Mouse (Mus musculus) liver, embryonic 11.5 days (tissue): ENCODE measurements at regions not wholly inside any gene's neighbourhood (a gene's known extent, or its start where the extent isn't known, plus 50 kb on each side); places are given as distances from the start of the nearest gene placed in this dataset.

Experiments used
- ATAC-seq: fragments of 200-750 bp; cut with Nextera tagmentation; replicated peaks from 2 replicates; pipeline ENCODE4 v1.8.0; 2017; ENCODE audit warnings: moderate number of reproducible peaks, mild to moderate bottlenecking, moderate TSS enrichment, moderate library complexity; ENCODE audit not compliant: low FRiP score
- DNase-seq: peaks from one replicate; pipeline ENCODE4 v3.0.0-alpha.2; 2017; ENCODE audit warnings: low spot score
- H3K27ac ChIP-seq: fragments of 300-500 bp; sonication (generic); 2 replicates; pipeline ENCODE4 v1.5.1; 2014; ENCODE audit warnings: mild to moderate bottlenecking, low read depth, low read length, control low read depth
- H3K27me3 ChIP-seq: fragments of 300-500 bp; sonication (generic); replicated peaks from 2 replicates; pipeline ENCODE4 v1.6.1; 2014; ENCODE audit warnings: low read length, mixed read lengths; ENCODE audit not compliant: control insufficient read depth, insufficient read depth
- H3K36me3 ChIP-seq: fragments of 300-500 bp; sonication (generic); 2 replicates; pipeline ENCODE4 v1.6.1; 2014; ENCODE audit warnings: mild to moderate bottlenecking, low read length, moderate library complexity, mixed read lengths; ENCODE audit not compliant: control insufficient read depth, insufficient read depth
- H3K4me1 ChIP-seq: fragments of 300-500 bp; sonication (generic); replicated peaks from 2 replicates; pipeline ENCODE4 v1.6.1; 2014; ENCODE audit warnings: low read length, mixed read lengths; ENCODE audit not compliant: control insufficient read depth, insufficient read depth
- H3K4me2 ChIP-seq: fragments of 300-500 bp; sonication (generic); 2 replicates; pipeline ENCODE4 v1.6.1; 2014; ENCODE audit warnings: mild to moderate bottlenecking, control low read depth, moderate library complexity
- H3K4me3 ChIP-seq: fragments of 300-500 bp; sonication (generic); 2 replicates; pipeline ENCODE4 v1.5.1; 2014; ENCODE audit warnings: low read depth, low read length, control low read depth
- H3K9ac ChIP-seq: fragments of 300-500 bp; sonication (generic); 2 replicates; pipeline ENCODE4 v1.6.1; 2014; ENCODE audit warnings: low read depth, low read length, control low read depth
- H3K9me3 ChIP-seq: fragments of 300-500 bp; sonication (generic); 2 replicates; pipeline ENCODE4 v1.6.1; 2016; ENCODE audit warnings: low read length, inconsistent platforms, mixed read lengths; ENCODE audit not compliant: control insufficient read depth
- WGBS: fragments of 180-500 bp; shearing (Covaris S2); extraction: QIAGEN DNeasy Blood & Tissue Kit; methylation state at CpG from one replicate; pipeline ENCODE4 v1.1.7; 2014; 5-methylcytosine and 5-hydroxymethylcytosine counted together

DNA sequence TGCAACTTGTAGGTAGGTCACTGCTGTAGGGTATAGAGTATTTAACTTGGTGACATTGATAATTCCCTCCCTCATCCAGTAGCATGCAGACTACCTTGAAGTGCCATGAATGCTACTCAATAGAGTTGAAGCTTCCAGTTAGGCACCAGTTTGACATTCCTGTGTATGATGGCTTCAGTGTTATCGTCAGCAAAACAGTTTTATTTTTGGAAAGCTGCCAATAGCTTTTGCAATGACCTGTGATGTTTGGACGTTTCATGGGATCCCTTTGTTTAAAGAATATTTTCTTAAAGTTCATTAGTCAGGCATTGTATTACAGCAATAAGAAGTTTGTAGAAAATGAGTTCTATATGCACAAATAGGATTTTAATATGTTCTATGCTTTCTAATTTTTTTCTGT, 547.6 kb downstream of the Flrt2 start:
- no peak overlapping the region for H3K9ac ChIP-seq
- H3K4me2 ChIP-seq: no peak overlapping the region
- no peak overlapping the region for H3K27ac ChIP-seq
- no peaks in the 10 kb centered on the region for H3K4me1 ChIP-seq
- WGBS: 65% methylated on average over 2 of the region's 2 CpGs
- no peaks in the 10 kb centered on the region for H3K36me3 ChIP-seq
- no peaks in the 10 kb centered on the region for H3K9me3 ChIP-seq
- ATAC-seq (no peak), DNase-seq (no peak)
- no peaks in the 10 kb centered on the region for H3K27me3 ChIP-seq
- H3K4me3 ChIP-seq: no peak overlapping the region

DNA sequence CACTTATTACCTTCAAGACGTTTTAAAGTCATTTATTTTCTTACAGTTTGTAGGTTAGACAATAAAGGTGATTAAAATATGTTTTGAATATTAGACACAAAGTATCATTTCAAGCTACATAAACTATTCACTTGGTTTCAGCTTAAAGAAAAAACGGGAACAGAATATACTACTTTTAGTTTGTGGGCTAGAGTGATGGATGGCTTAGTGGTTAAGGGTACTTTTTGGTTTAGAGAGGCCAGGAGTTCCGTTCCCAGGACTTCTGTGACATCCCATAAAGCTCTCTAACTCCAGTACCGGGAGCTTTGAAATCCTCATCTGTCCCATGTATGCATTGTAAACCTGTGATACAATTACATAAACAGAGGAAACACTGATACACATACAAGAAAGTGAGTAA, 570.0 kb downstream of the Flrt2 start:
- WGBS: 52% methylated on average over 4 of the region's 4 CpGs
- ATAC-seq: no peak
- Histone ChIP-seq H3K27ac (no peak overlapping the region), H3K27me3 (no peaks in the 10 kb centered on the region), H3K36me3 (no peaks in the 10 kb centered on the region), H3K4me2 (no peak overlapping the region), H3K9me3 (no peaks in the 10 kb centered on the region), H3K4me1 (no peaks in the 10 kb centered on the region), H3K4me3 (no peak overlapping the region), H3K9ac (no peak overlapping the region)
- DNase-seq: no peak

DNA sequence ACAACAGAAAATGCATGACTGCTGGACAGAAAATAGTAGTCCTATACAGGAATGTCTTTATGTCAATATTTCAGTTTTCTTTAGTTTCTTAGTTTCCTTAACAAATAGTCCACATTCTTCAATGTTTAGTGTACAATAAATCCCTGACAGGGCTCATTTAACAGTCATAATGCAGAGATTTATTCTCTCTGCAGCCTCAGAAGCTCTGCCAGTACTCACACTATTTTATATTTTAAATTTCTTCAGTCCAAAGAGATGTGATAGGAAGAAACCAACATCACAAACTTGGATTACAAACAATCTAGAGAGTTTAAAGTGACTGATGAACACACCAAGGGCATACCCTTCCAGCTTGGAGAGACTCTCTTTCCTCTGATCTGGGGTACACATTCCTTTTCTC, 583.9 kb downstream of the Flrt2 start:
- Histone ChIP-seq H3K27ac (no peak overlapping the region), H3K27me3 (no peaks in the 10 kb centered on the region), H3K4me3 (no peak overlapping the region), H3K9me3 (no peaks in the 10 kb centered on the region), H3K9ac (no peak overlapping the region), H3K4me2 (no peak overlapping the region), H3K4me1 (no peaks in the 10 kb centered on the region), H3K36me3 (no peaks in the 10 kb centered on the region)
- no peak for DNase-seq
- ATAC-seq: no peak

DNA sequence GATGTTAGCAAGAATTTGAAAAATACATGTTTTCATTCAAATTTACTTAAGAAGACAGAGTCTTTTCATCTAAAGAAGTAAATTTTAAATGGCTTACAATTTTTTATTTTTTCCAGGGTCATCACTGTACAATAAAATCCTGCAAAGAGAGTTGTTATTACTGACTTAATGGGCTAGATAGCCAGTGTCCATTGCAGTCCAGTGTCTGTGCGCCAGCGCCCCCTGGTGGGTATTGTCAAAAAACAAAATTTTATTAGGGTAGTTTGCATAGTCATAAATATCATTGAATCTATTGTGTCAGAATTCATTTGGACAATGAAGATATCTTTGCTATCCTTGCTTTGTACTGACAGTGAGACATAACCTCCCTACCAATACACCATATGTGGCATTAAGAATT, 619.1 kb downstream of the Flrt2 start:
- no peak overlapping the region for H3K4me3 ChIP-seq
- no peaks in the 10 kb centered on the region for H3K27me3 ChIP-seq
- H3K27ac ChIP-seq: no peak overlapping the region
- no peaks in the 10 kb centered on the region for H3K4me1 ChIP-seq
- no peak overlapping the region for H3K4me2 ChIP-seq
- WGBS: 3% methylated on average over 2 of the region's 2 CpGs
- H3K9me3 ChIP-seq: no peaks in the 10 kb centered on the region
- H3K9ac ChIP-seq: no peak overlapping the region
- no peak for ATAC-seq
- no peaks in the 10 kb centered on the region for H3K36me3 ChIP-seq
- DNase-seq: no peak

DNA sequence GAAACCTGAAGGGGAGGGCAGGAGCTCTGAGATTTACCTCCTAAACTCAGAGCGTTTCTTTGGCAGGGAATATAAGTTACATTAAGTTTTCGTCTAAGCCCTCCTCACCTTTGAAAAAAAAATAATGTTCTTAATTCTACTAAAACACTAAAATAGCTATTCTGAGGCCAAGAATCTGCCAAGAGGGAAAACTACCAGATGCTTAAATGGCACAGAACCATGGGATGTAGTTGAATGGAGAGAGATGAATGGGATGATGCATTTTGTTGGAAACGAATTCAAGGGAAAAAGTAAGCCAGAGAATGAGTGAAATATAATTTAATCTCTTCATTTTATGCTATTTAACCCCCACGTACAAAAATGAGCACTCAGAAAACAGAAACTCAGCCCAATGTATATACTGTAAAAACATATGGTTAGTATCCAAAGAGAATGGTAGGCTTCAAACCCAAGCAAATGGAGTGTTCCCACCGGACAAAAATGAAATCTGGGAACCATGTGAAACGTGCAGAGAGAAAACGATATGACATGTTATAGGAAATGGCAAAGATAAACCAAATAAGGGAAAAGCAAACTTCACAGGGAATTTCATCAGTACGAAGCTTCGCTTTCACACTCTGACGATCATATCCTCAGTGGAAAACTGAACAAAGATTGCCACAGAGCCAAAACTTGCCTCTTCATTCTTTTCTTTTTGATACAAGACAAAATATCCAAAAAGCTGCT, 631.2 kb downstream of the Flrt2 start:
- Histone ChIP-seq H3K27ac (no peak overlapping the region), H3K9me3 (no peaks in the 10 kb centered on the region), H3K4me2 (no peak overlapping the region), H3K27me3 (no peaks in the 10 kb centered on the region), H3K4me1 (no peaks in the 10 kb centered on the region), H3K4me3 (no peak overlapping the region), H3K36me3 (no peaks in the 10 kb centered on the region), H3K9ac (no peak overlapping the region)
- no peak for ATAC-seq
- no peak for DNase-seq
- 81% methylated on average over 10 of the region's 10 CpGs for WGBS

DNA sequence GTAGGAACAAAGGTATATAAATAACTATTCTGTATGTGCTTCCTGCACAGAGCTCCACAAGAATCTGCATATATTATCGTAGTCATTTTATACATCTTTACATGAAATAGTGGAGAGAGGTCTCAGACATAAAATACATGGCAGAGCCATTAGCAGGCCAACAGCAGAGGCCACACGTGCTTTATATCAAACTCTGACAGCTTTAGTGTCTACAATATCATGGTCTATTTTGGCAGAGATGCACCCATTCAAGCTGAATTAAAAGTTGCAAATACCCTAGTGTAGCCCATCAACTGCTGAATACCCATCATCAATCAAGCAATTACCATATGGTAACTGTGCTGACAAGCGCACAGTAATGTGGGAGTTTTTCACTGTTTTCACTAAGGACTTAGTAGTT, 659.1 kb downstream of the Flrt2 start:
- no peaks in the 10 kb centered on the region for H3K4me1 ChIP-seq
- no peak overlapping the region for H3K27ac ChIP-seq
- no peaks in the 10 kb centered on the region for H3K27me3 ChIP-seq
- ATAC-seq (no peak), DNase-seq (no peak)
- H3K4me2 ChIP-seq: no peak overlapping the region
- H3K4me3 ChIP-seq: no peak overlapping the region
- no peaks in the 10 kb centered on the region for H3K36me3 ChIP-seq
- 84% methylated on average over 3 of the region's 3 CpGs for WGBS
- no peak overlapping the region for H3K9ac ChIP-seq
- no peaks in the 10 kb centered on the region for H3K9me3 ChIP-seq

DNA sequence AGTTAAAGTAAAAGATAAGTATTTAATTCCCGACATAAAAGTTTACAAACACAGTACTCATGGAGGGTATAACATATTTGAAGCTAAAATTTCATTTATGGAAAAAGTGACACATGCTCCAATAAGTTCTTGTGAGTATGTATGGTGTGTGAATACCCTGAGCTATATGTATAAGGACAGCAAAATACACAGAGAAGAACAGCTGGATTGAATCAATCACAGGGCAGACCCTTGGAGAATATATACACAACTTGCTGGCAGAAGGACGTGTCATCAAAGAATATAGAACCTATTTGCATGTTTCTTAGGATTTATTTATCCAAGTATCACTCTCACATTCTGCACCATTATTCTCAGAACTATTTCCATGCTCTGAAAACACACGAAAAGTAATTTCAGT, 686.9 kb downstream of the Flrt2 start:
- Histone ChIP-seq H3K27me3 (no peaks in the 10 kb centered on the region), H3K4me1 (no peaks in the 10 kb centered on the region), H3K4me2 (no peak overlapping the region), H3K9ac (no peak overlapping the region), H3K9me3 (no peaks in the 10 kb centered on the region), H3K27ac (no peak overlapping the region), H3K36me3 (no peaks in the 10 kb centered on the region), H3K4me3 (no peak overlapping the region)
- ATAC-seq (no peak), DNase-seq (no peak)
- WGBS: 70% methylated on average over 3 of the region's 3 CpGs

DNA sequence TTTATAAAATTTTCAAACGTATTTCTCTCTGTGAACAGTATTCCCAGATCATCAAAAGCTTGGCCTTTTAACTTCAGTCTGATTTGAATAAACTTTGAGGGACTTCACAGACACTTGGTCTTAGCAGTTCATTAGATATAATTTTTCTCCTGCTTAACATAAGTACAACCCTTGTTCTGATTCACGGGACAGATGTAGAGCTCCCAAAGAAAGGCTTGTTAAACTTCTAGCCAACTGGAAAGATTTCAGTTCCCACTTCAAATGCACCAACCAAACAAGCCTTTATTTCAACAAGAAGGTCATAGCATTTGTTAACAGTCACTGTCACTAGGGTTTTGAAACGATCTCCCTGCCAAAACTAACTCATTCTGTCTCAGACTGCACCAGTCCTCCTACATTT, 727.1 kb downstream of the Flrt2 start:
- Histone ChIP-seq H3K36me3 (no peaks in the 10 kb centered on the region), H3K9me3 (no peaks in the 10 kb centered on the region), H3K4me1 (no peaks in the 10 kb centered on the region), H3K4me3 (no peak overlapping the region), H3K4me2 (no peak overlapping the region), H3K9ac (no peak overlapping the region), H3K27me3 (no peaks in the 10 kb centered on the region), H3K27ac (no peak overlapping the region)
- WGBS: 53% methylated on average over 3 of the region's 3 CpGs
- DNase-seq: no peak
- no peak for ATAC-seq

DNA sequence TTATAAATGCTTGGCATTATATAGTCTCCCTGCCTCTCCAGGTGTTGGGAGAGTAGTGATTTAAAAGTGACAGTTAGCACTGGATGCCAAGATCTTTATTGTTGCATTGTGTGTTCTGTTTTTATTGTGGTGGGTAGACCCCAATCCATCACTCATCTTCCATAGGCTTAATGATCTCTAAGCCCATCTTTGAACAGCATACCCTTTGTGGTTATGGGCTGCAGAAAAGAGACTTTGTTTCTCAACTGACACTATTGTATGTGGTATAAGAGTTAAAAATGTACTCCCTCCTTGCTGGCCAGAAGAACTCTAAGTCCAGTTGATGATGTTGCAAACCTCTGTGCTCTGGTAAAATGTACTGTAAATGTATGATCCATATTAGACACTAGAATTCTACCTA, 727.5 kb downstream of the Flrt2 start:
- no peaks in the 10 kb centered on the region for H3K27me3 ChIP-seq
- no peak overlapping the region for H3K4me3 ChIP-seq
- no peaks in the 10 kb centered on the region for H3K36me3 ChIP-seq
- H3K9ac ChIP-seq: no peak overlapping the region
- no peaks in the 10 kb centered on the region for H3K9me3 ChIP-seq
- H3K4me1 ChIP-seq: no peaks in the 10 kb centered on the region
- no peak for ATAC-seq
- no peak overlapping the region for H3K27ac ChIP-seq
- H3K4me2 ChIP-seq: no peak overlapping the region
- DNase-seq: no peak
